In the genomic region with DNA sequence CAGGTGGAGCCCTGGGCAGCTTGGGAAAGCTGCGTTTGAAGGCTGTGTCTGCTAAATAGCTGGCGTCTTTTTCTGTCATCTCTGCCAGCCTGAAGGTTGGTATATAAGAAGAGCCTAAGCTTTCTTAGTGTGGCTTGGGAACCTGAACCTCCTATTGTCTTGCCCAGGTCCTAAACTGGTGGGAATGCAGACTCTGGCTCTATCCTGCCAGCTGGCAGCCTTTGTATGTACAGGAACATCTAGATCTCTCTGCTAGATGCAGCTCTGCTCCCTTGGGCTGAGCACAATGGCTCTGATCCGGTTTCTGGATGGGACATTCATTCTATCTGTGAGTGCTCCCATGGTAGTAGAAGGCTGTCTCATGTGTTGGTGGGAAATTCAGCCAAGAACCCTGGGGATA, we compare ENCODE assay signal across 10 mouse cellular contexts. TPM values are rescaled to one million over a fixed set of nuclear protein-coding genes. Genes with fewer than 3 reads are reported as not detected.
DNase-seq lines count a peak whose midpoint lies in the region; ATAC-seq lines count a peak whose summit lies in the region.
"Had no signal": no experiment of that assay in that cellular context is flagged by ENCODE, and none has a peak within 500 bp of the region (broad histone marks: within the 10 kb centered on the region; RNA-seq: fewer than 3 reads in every experiment).

No protein-coding gene starts in this region.

- H3K36me3 ChIP-seq in embryonic facial prominence, embryonic 14.5 days (ENCODE audit: control insufficient read depth, insufficient read depth, low read length), result peaks cover 22% of the 10 kb centered on the region
- H3K36me3 ChIP-seq in hindbrain, embryonic 13.5 days, result no peaks in the 10 kb centered on the region
- H3K36me3 ChIP-seq in midbrain, embryonic 14.5 days (ENCODE audit: control insufficient read depth, insufficient read depth, low read length), result no peaks in the 10 kb centered on the region

- peak; percentile 22 for DNase-seq in kidney, adult 18-20 months
- no peak for DNase-seq in kidney, postnatal 14 days
- peak; percentile 39 for DNase-seq in embryonic facial prominence, embryonic 14.5 days (ENCODE audit: low spot score)
- DNase-seq in midbrain, embryonic 14.5 days, result no peak
- DNase-seq in thymus, postnatal 25 days, result no peak
- no peak for DNase-seq in retina, embryonic 14.5 days (ENCODE audit: low spot score)
- no peak for DNase-seq in c-Kit-positive CD71-positive TER-119-positive erythroid progenitor cells, embryonic 14.5 days (ENCODE audit: low spot score)
- DNase-seq: adrenal gland, adult 2 months; gastrocnemius, postnatal 14 days had no signal

- H3K27me3 ChIP-seq in embryonic facial prominence, embryonic 14.5 days (replicated peaks; ENCODE audit: control insufficient read depth, insufficient read depth, low read length), result no peaks in the 10 kb centered on the region
- peaks cover 17% of the 10 kb centered on the region for H3K27me3 ChIP-seq in hindbrain, embryonic 13.5 days
- peaks cover 14% of the 10 kb centered on the region for H3K27me3 ChIP-seq in midbrain, embryonic 14.5 days (ENCODE audit: control insufficient read depth, insufficient read depth, low read length)

- peak overlapping the region; percentile 62 for H3K4me3 ChIP-seq in embryonic facial prominence, embryonic 14.5 days (ENCODE audit: low read depth, low read length)
- H3K4me3 ChIP-seq in hindbrain, embryonic 13.5 days, result peak overlapping the region; percentile 54
- H3K4me3 ChIP-seq in midbrain, embryonic 14.5 days (replicated peaks; ENCODE audit: low read depth, low read length), result peak overlapping the region; percentile 41

- WGBS in embryonic facial prominence, embryonic 14.5 days, result 36% methylated on average over 3 of the region's 3 CpGs
- WGBS in hindbrain, embryonic 13.5 days, result 40% methylated on average over 3 of the region's 3 CpGs
- 29% methylated on average over 3 of the region's 3 CpGs for whole genome bisulfite sequencing in midbrain, embryonic 14.5 days

- peak overlapping the region; percentile 62 for H3K4me2 ChIP-seq in embryonic facial prominence, embryonic 14.5 days (ENCODE audit: low read depth, low read length)
- peak overlapping the region; percentile 64 for H3K4me2 ChIP-seq in hindbrain, embryonic 13.5 days
- peak overlapping the region; percentile 63 for H3K4me2 ChIP-seq in midbrain, embryonic 14.5 days (ENCODE audit: low read length)

- peak overlapping the region; percentile 88 for H3K27ac ChIP-seq in embryonic facial prominence, embryonic 14.5 days (replicated peaks; ENCODE audit: low read depth, low read length)
- H3K27ac ChIP-seq in hindbrain, embryonic 13.5 days, result peak overlapping the region; percentile 56; the same call in 1 of the 2 replicates
- peak overlapping the region; percentile 58 for H3K27ac ChIP-seq in midbrain, embryonic 14.5 days (replicated peaks; ENCODE audit: low read depth, low read length)

- peak overlapping the region; percentile 83 for H3K9ac ChIP-seq in embryonic facial prominence, embryonic 14.5 days (ENCODE audit: low read depth, low read length)
- peak overlapping the region; percentile 60 for H3K9ac ChIP-seq in hindbrain, embryonic 13.5 days
- H3K9ac ChIP-seq in midbrain, embryonic 14.5 days (replicated peaks; ENCODE audit: low read length), result no peak overlapping the region; the same call in 1 of the 2 replicates

- H3K9me3 ChIP-seq in embryonic facial prominence, embryonic 14.5 days (ENCODE audit: control insufficient read depth, low read length), result no peaks in the 10 kb centered on the region
- no peaks in the 10 kb centered on the region for H3K9me3 ChIP-seq in hindbrain, embryonic 13.5 days
- no peaks in the 10 kb centered on the region for H3K9me3 ChIP-seq in midbrain, embryonic 14.5 days (ENCODE audit: control insufficient read depth, low read length)

- no peak for ATAC-seq in embryonic facial prominence, embryonic 14.5 days (ENCODE audit: low read depth)
- no peak for ATAC-seq in hindbrain, embryonic 13.5 days (ENCODE audit: low FRiP score)
- ATAC-seq in midbrain, embryonic 14.5 days (ENCODE audit: low FRiP score, low TSS enrichment), result no peak

- H3K4me1 ChIP-seq in embryonic facial prominence, embryonic 14.5 days (ENCODE audit: control insufficient read depth, insufficient read depth, low read length), result peaks cover 70% of the 10 kb centered on the region
- H3K4me1 ChIP-seq in hindbrain, embryonic 13.5 days (replicated peaks), result peaks cover 93% of the 10 kb centered on the region
- H3K4me1 ChIP-seq in midbrain, embryonic 14.5 days (ENCODE audit: control insufficient read depth, insufficient read depth, low read length), result peaks cover 53% of the 10 kb centered on the region

RNA-seq across cellular contexts. Expression of a gene that starts 2.9 kb away (rescaled TPM):
- polyA plus RNA-seq in embryonic facial prominence, embryonic 14.5 days (2014; fragmentation: Nextera tagmentation; extraction: Ambion mirVana), result 27.0 and 32.2 TPM in 2 replicates
- 13.1 and 13.9 TPM in 2 replicates for polyA plus RNA-seq in hindbrain, embryonic 13.5 days (2015; fragmentation: Nextera tagmentation; extraction: Ambion mirVana)
- polyA plus RNA-seq in midbrain, embryonic 14.5 days (2014; fragmentation: Nextera tagmentation; extraction: Ambion mirVana), result 12.8 and 13.6 TPM in 2 replicates

RNA-seq across cellular contexts. Expression of a gene that starts 53.5 kb away (rescaled TPM):
- polyA plus RNA-seq in embryonic facial prominence, embryonic 14.5 days (2014; fragmentation: Nextera tagmentation; extraction: Ambion mirVana), result 0.73 and 1.8 TPM in 2 replicates
- polyA plus RNA-seq in hindbrain, embryonic 13.5 days (2015; fragmentation: Nextera tagmentation; extraction: Ambion mirVana), result 0.78 and 1.6 TPM in 2 replicates
- polyA plus RNA-seq in midbrain, embryonic 14.5 days (2014; fragmentation: Nextera tagmentation; extraction: Ambion mirVana), result 0.20 and 0.31 TPM in 2 replicates
- polyA plus RNA-seq: adrenal gland, adult 2 months had no signal

Comparison
In these comparisons a context has a peak if more than half of its experiments do, and no peak if none do; other contexts are left out.
1. DNase-seq: peak in kidney, adult 18-20 months (single experiment) and embryonic facial prominence, embryonic 14.5 days (single experiment); none in kidney, postnatal 14 days (single experiment), midbrain, embryonic 14.5 days (single experiment), thymus, postnatal 25 days (single experiment), retina, embryonic 14.5 days (single experiment) and c-Kit-positive CD71-positive TER-119-positive erythroid progenitor cells, embryonic 14.5 days (single experiment).
2. Peak in every context shown above with its lines, with median percentiles within 50 percentile points of each other: H3K27ac ChIP-seq, H3K4me2 ChIP-seq and H3K4me3 ChIP-seq.